Mouse (Mus musculus): Measurements from ENCODE around the gene Ctsw. TPM values are rescaled to one million over a fixed set of nuclear protein-coding genes. Genes with fewer than 3 reads are reported as not detected.

Gene Ctsw
- 5.7 and 6.3 TPM in 2 replicates for polyA plus RNA-seq (2015; fragmentation: Nextera tagmentation; extraction: Ambion mirVana)

GRCm38 (mm10) chr19:5468374-5468773 lies at the start of gene Ctsw:
Gene Ctsw, minus strand, starts transcription at chr19:5468507.
- H3K9me3 ChIP-seq (ENCODE audit: control insufficient read depth, low read length), result no peaks in the 10 kb centered on the region
- H3K4me3 ChIP-seq (replicated peaks; ENCODE audit: low read length), result no peak within 1 kb of the TSS
- peaks cover 12% of the 10 kb centered on the region for H3K4me1 ChIP-seq (replicated peaks; ENCODE audit: control insufficient read depth, insufficient read depth, low read length)
- no peak within 1 kb of the TSS for H3K9ac ChIP-seq (replicated peaks; ENCODE audit: low read depth, low read length)
- no peaks in the 10 kb centered on the region for H3K27me3 ChIP-seq (replicated peaks; ENCODE audit: control insufficient read depth, insufficient read depth, low read length)
- H3K27ac ChIP-seq (ENCODE audit: low read length), result no peak within 1 kb of the TSS
- ATAC-seq, result no peak
- 59% methylated on average over 5 of the region's 5 CpGs for WGBS
- H3K4me2 ChIP-seq (ENCODE audit: low read length), result no peak within 1 kb of the TSS
- H3K36me3 ChIP-seq (ENCODE audit: control insufficient read depth, insufficient read depth), result peaks cover 2% of the 10 kb centered on the region; the same call in 1 of the 2 replicates

GRCm38 (mm10) chr19:5516906-5517505 lies 48.7 kb upstream of the Ctsw start:
- Histone ChIP-seq H3K4me1 (replicated peaks; ENCODE audit: control insufficient read depth, insufficient read depth, low read length) (peaks cover 3% of the 10 kb centered on the region; the same call in 1 of the 2 replicates), H3K4me3 (replicated peaks; ENCODE audit: low read length) (no peak overlapping the region), H3K4me2 (ENCODE audit: low read length) (no peak overlapping the region), H3K9ac (replicated peaks; ENCODE audit: low read depth, low read length) (no peak overlapping the region), H3K27ac (ENCODE audit: low read length) (no peak overlapping the region), H3K9me3 (ENCODE audit: control insufficient read depth, low read length) (no peaks in the 10 kb centered on the region), H3K36me3 (ENCODE audit: control insufficient read depth, insufficient read depth) (no peaks in the 10 kb centered on the region), H3K27me3 (replicated peaks; ENCODE audit: control insufficient read depth, insufficient read depth, low read length) (no peaks in the 10 kb centered on the region)
- WGBS, result 83% methylated on average over 8 of the region's 8 CpGs
- ATAC-seq, result no peak

GRCm38 (mm10) chr19:5515840-5516777 lies 47.8 kb upstream of the Ctsw start:
- no peak for ATAC-seq
- peaks cover 6% of the 10 kb centered on the region for H3K4me1 ChIP-seq (replicated peaks; ENCODE audit: control insufficient read depth, insufficient read depth, low read length)
- no peak overlapping the region for H3K9ac ChIP-seq (replicated peaks; ENCODE audit: low read depth, low read length)
- 79% methylated on average over 7 of the region's 7 CpGs for WGBS
- no peaks in the 10 kb centered on the region for H3K36me3 ChIP-seq (ENCODE audit: control insufficient read depth, insufficient read depth)
- no peaks in the 10 kb centered on the region for H3K27me3 ChIP-seq (replicated peaks; ENCODE audit: control insufficient read depth, insufficient read depth, low read length)
- no peaks in the 10 kb centered on the region for H3K9me3 ChIP-seq (ENCODE audit: control insufficient read depth, low read length)
- H3K4me2 ChIP-seq (ENCODE audit: low read length), result no peak overlapping the region
- no peak overlapping the region for H3K4me3 ChIP-seq (replicated peaks; ENCODE audit: low read length)
- H3K27ac ChIP-seq (ENCODE audit: low read length), result no peak overlapping the region

- Histone ChIP-seq H3K4me1 (replicated peaks; ENCODE audit: control insufficient read depth, insufficient read depth, low read length) (peaks cover 18% of the 10 kb centered on the region), H3K4me3 (replicated peaks; ENCODE audit: low read length) (no peak overlapping the region), H3K27ac (ENCODE audit: low read length) (no peak overlapping the region), H3K9me3 (ENCODE audit: control insufficient read depth, low read length) (no peaks in the 10 kb centered on the region), H3K9ac (replicated peaks; ENCODE audit: low read depth, low read length) (no peak overlapping the region), H3K36me3 (ENCODE audit: control insufficient read depth, insufficient read depth) (no peaks in the 10 kb centered on the region), H3K27me3 (replicated peaks; ENCODE audit: control insufficient read depth, insufficient read depth, low read length) (no peaks in the 10 kb centered on the region), H3K4me2 (ENCODE audit: low read length) (no peak overlapping the region)
- ATAC-seq, result no peak
- 88% methylated on average over 3 of the region's 3 CpGs for WGBS
Measured at GRCm38 (mm10) chr19:5513005-5513349, 44.7 kb upstream of the Ctsw start.

- Histone ChIP-seq H3K9me3 (ENCODE audit: control insufficient read depth, low read length) (no peaks in the 10 kb centered on the region), H3K4me1 (replicated peaks; ENCODE audit: control insufficient read depth, insufficient read depth, low read length) (peaks cover 18% of the 10 kb centered on the region), H3K9ac (replicated peaks; ENCODE audit: low read depth, low read length) (no peak overlapping the region), H3K36me3 (ENCODE audit: control insufficient read depth, insufficient read depth) (no peaks in the 10 kb centered on the region), H3K4me2 (ENCODE audit: low read length) (no peak overlapping the region), H3K27ac (ENCODE audit: low read length) (no peak overlapping the region), H3K27me3 (replicated peaks; ENCODE audit: control insufficient read depth, insufficient read depth, low read length) (no peaks in the 10 kb centered on the region), H3K4me3 (replicated peaks; ENCODE audit: low read length) (no peak overlapping the region)
- ATAC-seq, result no peak
- WGBS, result 75% methylated on average over 12 of the region's 12 CpGs
Measured at GRCm38 (mm10) chr19:5512091-5513004, 44.0 kb upstream of the Ctsw start.

- H3K27ac ChIP-seq (ENCODE audit: low read length), result no peak overlapping the region; the same call in 1 of the 2 replicates
- no peaks in the 10 kb centered on the region for H3K27me3 ChIP-seq (replicated peaks; ENCODE audit: control insufficient read depth, insufficient read depth, low read length)
- 53% methylated on average over 15 of the region's 15 CpGs for WGBS
- no peaks in the 10 kb centered on the region for H3K9me3 ChIP-seq (ENCODE audit: control insufficient read depth, low read length)
- H3K9ac ChIP-seq (replicated peaks; ENCODE audit: low read depth, low read length), result peak overlapping the region; percentile 62
- H3K4me2 ChIP-seq (ENCODE audit: low read length), result peak overlapping the region; percentile 85
- no peak for ATAC-seq
- no peaks in the 10 kb centered on the region for H3K36me3 ChIP-seq (ENCODE audit: control insufficient read depth, insufficient read depth)
- peak overlapping the region; percentile 63 for H3K4me3 ChIP-seq (replicated peaks; ENCODE audit: low read length)
- peaks cover 18% of the 10 kb centered on the region for H3K4me1 ChIP-seq (replicated peaks; ENCODE audit: control insufficient read depth, insufficient read depth, low read length)
Measured at GRCm38 (mm10) chr19:5511074-5511632, 42.8 kb upstream of the Ctsw start.

- Histone ChIP-seq H3K4me3 (replicated peaks; ENCODE audit: low read length) (peak within 1 kb of the TSS; percentile 63), H3K27ac (ENCODE audit: low read length) (peak within 1 kb of the TSS; percentile 62)
- WGBS, result 3% methylated on average over 47 of the region's 47 CpGs
Measured at GRCm38 (mm10) chr19:5510031-5511026, 42.0 kb upstream of the Ctsw start, which contains the start of gene Snx32. Gene Snx32, minus strand, starts transcription at chr19:5510538.

GRCm38 (mm10) chr19:5503687-5504086 lies 35.4 kb upstream of the Ctsw start, which contains the start of gene 1700020D05Rik:
Gene 1700020D05Rik, minus strand, starts transcription at chr19:5503787.
- no peak within 1 kb of the TSS for H3K4me3 ChIP-seq (replicated peaks; ENCODE audit: low read length)
- H3K36me3 ChIP-seq (ENCODE audit: control insufficient read depth, insufficient read depth), result 0 out of 2 replicates have a peak, but pooled peaks cover 3% of the 10 kb centered on the region
- no peak within 1 kb of the TSS for H3K27ac ChIP-seq (ENCODE audit: low read length)
- no peaks in the 10 kb centered on the region for H3K9me3 ChIP-seq (ENCODE audit: control insufficient read depth, low read length)
- no peaks in the 10 kb centered on the region for H3K27me3 ChIP-seq (replicated peaks; ENCODE audit: control insufficient read depth, insufficient read depth, low read length)
- ATAC-seq, result no peak
- no peak within 1 kb of the TSS for H3K9ac ChIP-seq (replicated peaks; ENCODE audit: low read depth, low read length)
- H3K4me1 ChIP-seq (replicated peaks; ENCODE audit: control insufficient read depth, insufficient read depth, low read length), result no peaks in the 10 kb centered on the region
- no peak within 1 kb of the TSS for H3K4me2 ChIP-seq (ENCODE audit: low read length)
- WGBS, result 64% methylated on average over 17 of the region's 17 CpGs

More at GRCm38 (mm10) chr19:5510031-5511026, 42.0 kb upstream of the Ctsw start, which contains the start of gene Snx32:
- no peaks in the 10 kb centered on the region for H3K27me3 ChIP-seq (replicated peaks; ENCODE audit: control insufficient read depth, insufficient read depth, low read length)
- ATAC-seq, result peak; percentile 99
- H3K4me1 ChIP-seq (replicated peaks; ENCODE audit: control insufficient read depth, insufficient read depth, low read length), result peaks cover 18% of the 10 kb centered on the region
- H3K9me3 ChIP-seq (ENCODE audit: control insufficient read depth, low read length), result no peaks in the 10 kb centered on the region
- H3K36me3 ChIP-seq (ENCODE audit: control insufficient read depth, insufficient read depth), result no peaks in the 10 kb centered on the region
- H3K9ac ChIP-seq (replicated peaks; ENCODE audit: low read depth, low read length), result peak within 1 kb of the TSS; percentile 62
- H3K4me2 ChIP-seq (ENCODE audit: low read length), result peak within 1 kb of the TSS; percentile 85
